Mouse (Mus musculus): Measurements from ENCODE around the gene Rnf213. TPM values are rescaled to one million over a fixed set of nuclear protein-coding genes. Genes with fewer than 3 reads are reported as not detected.
"Not testable (repeated sequence)": the region's sequence is repeated elsewhere in the genome, so short reads cannot be mapped to it uniquely, and the experiment has no call there.

Gene Rnf213
- total RNA-seq, 2 experiments from 2014 or later: 14.6 TPM

DNA sequence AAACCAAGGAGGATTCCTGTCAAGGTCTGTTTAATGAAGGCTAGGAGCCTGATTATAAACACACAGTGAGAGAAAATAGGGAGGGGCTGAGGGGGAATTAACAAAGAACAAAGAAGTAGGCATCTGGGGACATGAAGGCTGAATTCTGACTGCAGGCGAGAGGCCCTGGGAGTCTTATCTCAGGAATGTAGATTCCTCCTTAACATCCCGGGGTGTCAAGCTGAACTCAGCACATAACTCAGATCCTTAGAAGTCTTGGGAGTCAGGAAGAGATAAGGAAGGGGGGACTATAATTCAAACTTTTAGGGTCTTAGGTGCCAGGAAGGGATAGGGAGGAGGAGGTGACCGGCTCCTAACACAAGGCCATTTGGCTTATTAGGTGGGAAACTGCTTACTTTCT lies 5.6 kb upstream of the Rnf213 start:
- DNase-seq (ENCODE audit: low spot score); intact Hi-C loops (cut with DNase I): not testable (repeated sequence)

DNA sequence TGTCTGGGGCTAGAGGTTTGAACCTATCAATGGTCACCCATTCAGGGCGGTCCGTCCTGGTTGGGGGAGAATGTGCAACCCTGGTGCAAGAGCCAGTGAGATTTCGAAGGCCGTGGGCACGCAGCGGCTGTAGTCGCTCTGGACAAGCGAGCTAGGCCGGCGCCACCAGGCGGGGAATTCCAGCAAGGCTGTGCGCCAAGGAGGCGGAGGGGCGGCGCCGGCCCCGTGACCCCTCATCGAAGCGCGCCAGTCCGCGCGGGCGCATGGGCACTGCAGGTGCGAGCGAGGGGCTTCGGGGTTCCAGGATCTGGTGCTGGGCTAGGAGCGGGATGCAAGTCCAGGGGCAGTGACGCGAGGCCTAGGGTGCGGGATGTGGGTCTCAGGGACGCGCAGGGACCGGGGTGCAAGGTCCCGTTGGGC lies 3.0 kb upstream of the Rnf213 start:
- intact Hi-C loops (cut with DNase I): loop anchor here (5.0 kb wide), 1 partner anchor 33 kb away; the partner anchor contains the start of genes Sgsh and Slc26a11
- peak; percentile 60 for DNase-seq (ENCODE audit: low spot score)

DNA sequence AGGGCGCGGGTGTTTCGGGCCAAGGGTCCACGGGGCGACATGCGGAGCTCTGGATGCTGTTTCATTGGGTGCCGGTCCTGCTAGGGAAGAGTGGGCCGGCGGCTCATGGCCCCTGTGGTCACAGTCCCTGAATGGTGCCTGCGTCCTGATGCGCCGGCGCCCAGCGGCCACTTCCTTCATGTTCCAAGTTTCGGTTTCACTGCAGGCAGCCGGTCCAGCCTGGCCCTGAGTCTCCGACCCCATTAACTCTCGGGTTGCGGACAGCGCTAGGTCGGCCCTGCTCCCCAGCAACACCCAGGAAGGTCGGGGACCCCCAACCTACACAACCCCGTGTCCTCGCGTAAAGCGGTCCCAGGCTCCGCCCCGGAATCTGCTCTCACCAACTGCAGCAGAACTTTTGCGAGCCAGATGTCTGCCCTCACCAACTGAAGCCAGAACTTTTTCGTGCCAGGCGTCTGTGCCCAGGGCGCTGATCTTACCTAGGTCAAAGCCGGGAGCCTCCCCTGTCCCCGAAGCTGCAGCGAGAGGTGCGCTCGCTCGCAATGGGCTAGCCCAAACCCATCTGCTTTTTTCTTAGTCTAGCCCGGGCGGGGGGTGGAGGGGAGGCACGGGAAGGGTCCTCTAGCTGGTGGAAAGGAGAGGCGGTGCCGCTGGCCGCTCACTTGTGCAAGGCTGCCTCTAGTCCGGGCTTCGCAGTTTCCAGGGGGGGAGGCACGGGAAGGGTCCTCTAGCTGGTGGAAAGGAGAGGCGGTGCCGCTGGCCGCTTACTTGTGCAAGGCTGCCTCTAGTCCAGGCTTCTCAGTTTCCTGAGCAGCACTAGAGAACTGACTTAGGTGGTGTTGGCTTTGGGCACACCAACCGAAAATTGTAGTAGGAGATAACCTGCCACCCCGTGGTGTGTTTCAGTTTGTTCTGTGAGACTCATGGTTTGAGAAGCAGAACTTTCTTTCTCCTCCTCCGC lies 2.3 kb upstream of the Rnf213 start:
- peak; percentile 65 for DNase-seq (ENCODE audit: low spot score)
- intact Hi-C loops (cut with DNase I): loop anchor here (5.0 kb wide), 1 partner anchor 33 kb away; the partner anchor contains the start of genes Sgsh and Slc26a11

DNA sequence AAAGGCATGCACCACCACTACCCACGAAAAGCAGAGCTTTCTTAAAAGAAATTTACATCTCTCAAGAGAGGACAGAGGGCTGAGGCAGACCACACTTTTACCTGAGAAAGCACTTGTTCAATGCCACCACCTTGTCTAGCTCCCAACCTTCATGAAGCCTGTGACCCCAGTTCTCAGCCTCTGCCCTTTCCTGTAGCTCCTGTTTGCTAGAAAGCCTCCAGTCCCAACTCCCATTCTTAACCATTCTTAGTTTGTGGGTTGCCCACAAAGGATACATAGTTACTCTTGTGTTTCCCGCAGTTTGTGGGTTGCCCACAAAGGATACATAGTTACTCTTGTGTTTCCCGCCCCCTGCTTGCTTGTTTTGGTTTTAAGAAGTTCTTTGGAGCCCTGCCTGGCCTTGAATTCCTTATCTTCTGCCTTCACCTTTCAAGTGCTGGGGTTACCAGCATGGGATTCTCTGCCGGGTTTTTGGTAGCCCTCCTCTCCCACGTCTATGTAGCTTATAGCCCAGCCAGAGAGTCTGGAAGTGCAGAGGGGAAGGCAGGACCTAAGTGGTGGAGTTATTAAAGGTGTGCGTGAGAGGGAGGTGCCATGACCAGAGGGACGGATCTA lies 1.4 kb upstream of the Rnf213 start:
- intact Hi-C loops (cut with DNase I): loop anchor here (5.0 kb wide), 1 partner anchor 34 kb away; the partner anchor contains the start of genes Sgsh and Slc26a11
- DNase-seq (ENCODE audit: low spot score): no peak

DNA sequence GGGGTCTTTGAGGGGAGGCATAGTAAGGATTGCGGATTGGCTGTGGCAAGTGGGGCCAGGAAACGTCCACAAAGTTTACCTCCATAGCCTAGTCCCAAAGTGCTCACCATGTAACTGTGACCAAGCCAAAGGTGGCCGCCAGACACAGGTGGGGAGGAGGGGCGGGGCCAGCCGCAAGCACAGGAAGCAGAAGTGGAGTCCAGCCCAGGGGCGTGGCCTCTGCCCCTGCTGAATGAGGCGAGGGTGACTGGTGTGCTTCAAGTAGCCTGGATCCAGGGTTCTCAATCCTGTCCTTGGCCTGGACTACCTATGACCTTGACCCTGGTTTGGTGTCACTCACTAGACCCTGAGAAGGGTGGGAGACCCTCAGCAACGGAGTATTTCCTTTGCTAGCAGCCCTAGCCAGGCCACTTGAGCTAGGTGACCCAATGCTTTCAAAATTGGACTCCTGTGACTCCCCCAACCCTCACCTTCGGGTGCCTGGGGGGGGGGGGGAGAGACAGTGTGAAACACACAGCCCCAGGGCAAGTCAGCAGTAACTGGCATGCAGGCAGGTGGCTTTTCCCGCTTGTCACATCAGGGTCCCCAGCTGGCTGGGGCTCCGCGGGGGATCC lies 792 bp upstream of the Rnf213 start:
- intact Hi-C loops (cut with DNase I): loop anchor here (5.0 kb wide), 1 partner anchor 35 kb away; the partner anchor contains the start of genes Sgsh and Slc26a11
- DNase-seq (ENCODE audit: low spot score): peak; percentile 50

DNA sequence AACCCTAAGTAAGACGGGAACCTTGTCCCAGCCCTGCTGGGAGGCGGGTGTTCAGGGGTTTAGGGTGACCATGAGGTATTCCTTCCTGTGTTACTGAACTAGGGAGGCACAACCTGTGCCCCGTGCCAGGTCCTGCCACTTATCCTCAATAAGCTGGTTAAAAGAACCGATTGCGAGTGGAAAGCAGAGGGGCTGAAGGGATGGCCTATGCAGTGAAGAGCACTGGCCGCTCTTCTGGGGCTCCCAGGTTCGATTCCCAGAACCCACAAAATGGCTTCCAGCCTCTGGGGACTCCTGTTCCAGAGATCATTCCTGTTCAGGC lies 544 bp downstream of the Rnf213 start:
- no peak for DNase-seq (ENCODE audit: low spot score)
- intact Hi-C loops (cut with DNase I): loop anchor here (5.0 kb wide), 1 partner anchor 36 kb away; the partner anchor contains the start of genes Sgsh and Slc26a11

DNA sequence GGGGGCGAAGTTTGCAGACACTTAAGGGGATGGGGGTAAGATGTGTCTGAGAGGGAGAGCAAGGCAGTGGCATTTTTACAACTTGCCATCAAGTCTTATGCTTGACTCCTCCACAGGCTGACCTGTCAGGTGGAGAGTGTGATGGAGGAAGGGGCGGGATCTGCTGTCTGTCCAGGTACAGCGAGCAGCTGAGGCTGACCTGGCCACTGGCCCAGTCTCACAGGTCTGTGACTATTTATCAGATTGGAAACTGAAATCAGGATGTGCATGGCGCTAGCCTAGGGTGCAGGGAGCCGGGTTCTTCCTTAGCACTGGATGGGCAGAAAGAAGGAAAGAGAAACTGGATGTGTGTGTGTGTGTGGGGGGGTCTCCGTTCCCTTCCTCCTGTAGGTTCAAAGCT lies 1.3 kb downstream of the Rnf213 start:
- no peak for DNase-seq (ENCODE audit: low spot score)
- intact Hi-C loops (cut with DNase I): loop anchor here (5.0 kb wide), 1 partner anchor 37 kb away; the partner anchor contains the start of genes Sgsh and Slc26a11

DNA sequence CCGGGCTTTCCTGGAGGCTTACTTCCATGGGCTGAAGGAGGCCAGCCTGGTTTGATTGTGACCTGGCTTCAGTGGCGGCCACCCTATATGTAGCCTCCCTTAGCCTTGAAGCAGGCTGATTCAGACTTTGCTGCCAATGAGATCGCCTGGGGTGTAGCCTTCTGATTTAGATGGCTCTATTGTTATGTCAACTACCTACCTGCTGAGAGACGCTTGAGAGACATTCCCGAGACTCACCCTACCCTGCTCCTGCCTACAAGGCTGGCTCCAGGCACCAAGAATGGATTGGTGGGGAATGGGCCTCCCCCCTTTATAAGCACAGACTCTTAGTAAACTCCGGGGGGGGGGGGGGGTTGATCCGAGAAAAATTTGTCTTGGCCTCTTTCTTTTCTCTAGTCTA lies 2.5 kb downstream of the Rnf213 start:
- intact Hi-C loops (cut with DNase I): no loop called here

DNA sequence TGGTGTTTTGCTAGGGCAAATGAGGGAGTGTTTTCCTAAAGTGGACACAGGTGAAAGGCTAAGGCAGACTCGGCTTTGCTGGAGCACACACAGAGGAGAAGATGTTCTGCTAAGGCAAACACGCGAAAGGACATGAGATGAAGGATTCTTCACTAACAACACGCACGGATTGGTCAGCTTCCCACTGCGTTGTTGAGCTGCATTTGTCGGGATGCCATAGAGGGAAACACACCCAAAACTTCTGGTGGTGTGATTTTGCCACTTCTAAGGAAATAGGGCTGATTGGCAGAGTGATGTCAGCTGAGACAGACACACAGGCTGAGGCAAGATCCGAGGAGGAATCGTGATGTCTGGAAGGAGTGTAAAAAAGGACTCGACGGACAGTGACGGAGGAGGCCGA lies 3.0 kb downstream of the Rnf213 start:
- intact Hi-C loops (cut with DNase I): no loop called here

More for the DNA sequence above, 2.5 kb downstream of the Rnf213 start:
- DNase-seq (ENCODE audit: low spot score): no peak

DNA sequence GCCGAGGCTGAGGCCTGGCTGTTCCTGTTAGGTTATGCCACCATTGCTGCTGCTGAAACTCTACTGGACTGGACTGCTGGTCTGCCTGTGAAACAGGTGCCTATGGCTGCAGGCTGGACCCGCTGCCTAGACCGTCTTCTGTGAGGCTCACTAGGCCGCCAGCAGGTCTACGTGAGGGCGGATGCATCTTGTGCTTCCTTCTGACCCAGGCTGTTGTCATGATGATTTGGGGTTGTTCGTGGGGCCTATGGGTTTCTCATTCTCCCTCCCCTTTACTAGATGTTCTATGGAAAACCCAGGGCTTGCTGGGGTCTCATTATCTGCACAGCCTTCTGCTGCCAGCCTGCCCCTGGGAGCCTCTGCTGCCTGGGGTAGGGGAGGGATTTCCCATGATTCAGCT lies 3.6 kb downstream of the Rnf213 start:
- intact Hi-C loops (cut with DNase I): no loop called here
- no peak for DNase-seq (ENCODE audit: low spot score)

More for the DNA sequence above, 3.0 kb downstream of the Rnf213 start:
- DNase-seq (ENCODE audit: low spot score): no peak

DNA sequence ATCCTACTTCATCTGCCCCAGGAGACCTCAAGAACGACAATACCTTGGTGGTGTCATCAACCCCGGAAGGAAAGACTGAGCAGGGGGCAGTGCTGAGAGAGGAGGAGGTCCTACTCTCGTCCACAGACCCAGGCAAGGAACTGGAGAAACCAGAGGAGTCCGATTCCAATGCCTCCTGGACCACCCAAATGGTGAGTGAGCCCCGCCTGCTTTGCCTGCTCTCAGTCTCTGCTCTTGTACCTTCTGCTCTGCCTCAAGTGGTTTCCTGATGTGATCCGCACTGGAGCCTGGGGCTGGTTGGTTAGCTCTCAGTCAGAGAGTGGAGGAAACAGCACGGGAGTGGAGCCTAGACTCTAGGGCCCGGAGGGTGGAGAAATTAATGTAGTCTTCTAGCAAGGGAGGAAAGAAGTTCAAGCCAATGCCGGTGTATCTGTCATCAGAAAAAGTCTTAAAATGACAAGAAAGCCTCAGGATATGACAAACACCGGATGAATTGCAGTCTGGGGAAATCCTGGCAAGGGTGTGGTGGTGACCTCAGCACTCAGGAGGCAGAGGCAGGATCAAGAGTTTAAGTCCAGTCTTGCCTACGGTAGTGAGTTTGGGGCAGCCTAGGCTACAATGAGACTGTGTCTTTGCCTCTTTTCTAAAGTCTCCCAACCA lies 9.7 kb downstream of the Rnf213 start:
- no peak for DNase-seq (ENCODE audit: low spot score)
- intact Hi-C loops (cut with DNase I): loop anchor here (5.0 kb wide), 1 partner anchor 40 kb away; no protein-coding TSS in a partner anchor

DNA sequence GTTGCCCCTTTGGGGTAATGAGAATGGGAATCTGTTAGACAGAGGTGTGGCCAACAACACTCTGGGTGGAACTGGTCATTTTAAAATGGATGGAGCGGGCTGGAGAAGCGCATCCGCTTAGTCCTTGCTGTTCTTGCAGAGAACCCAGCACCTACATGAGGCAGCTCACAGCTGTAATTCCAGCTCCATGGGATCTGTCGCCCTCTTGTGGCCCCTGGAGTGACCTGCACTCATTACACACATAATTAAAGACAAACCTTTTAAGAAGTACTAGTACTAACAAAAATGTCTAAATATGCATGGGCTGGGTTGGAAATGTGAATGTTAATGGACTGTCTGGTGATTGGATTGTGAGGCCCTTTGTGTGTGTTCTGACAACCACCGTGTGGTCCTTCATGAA lies 11.7 kb downstream of the Rnf213 start:
- DNase-seq (ENCODE audit: low spot score): no peak
- intact Hi-C loops (cut with DNase I): loop anchor here (2.0 to 5.0 kb wide), 2 partner anchors 42 to 64 kb away; no protein-coding TSS in a partner anchor

DNA sequence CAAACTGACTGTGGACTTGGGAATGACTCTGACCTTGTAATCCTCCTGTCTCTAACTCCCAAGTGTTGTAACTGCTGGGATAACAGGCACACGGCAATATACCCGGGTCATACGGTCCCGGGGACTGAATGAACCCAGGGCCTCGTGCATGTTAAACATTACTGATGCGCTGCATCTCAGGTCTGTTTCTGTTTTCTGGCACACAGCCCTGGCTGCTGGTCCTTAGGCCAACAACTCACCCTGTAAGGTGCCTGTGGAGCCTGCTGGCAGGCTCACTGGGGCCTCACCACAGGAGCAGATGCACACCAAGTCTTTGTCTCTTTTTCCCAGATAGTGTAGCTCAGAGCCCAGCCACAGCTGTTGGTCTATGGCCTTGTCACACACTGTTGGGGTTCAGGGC lies 14.5 kb downstream of the Rnf213 start:
- DNase-seq (ENCODE audit: low spot score): no peak
- intact Hi-C loops (cut with DNase I): no loop called here

DNA sequence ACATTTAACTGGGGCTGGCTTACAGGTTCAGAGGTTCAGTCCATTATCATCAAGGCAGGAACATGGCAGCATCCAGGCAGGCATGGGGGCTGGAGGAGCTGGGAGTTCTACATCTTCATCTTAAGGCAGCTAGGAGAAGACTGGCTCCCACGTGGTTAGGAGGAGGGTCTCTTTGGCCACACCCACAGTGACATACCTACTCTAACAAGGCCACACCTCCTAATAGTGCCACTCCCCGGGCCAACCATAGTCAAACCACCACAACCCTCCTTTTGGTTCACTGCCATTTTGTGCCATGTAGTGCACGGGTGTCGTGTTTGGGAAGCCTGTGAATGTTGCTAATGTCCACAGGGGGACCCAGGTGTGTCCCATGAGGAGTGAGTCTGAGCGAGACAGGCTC lies 15.1 kb downstream of the Rnf213 start:
- intact Hi-C loops (cut with DNase I): no loop called here
- no peak for DNase-seq (ENCODE audit: low spot score)

DNA sequence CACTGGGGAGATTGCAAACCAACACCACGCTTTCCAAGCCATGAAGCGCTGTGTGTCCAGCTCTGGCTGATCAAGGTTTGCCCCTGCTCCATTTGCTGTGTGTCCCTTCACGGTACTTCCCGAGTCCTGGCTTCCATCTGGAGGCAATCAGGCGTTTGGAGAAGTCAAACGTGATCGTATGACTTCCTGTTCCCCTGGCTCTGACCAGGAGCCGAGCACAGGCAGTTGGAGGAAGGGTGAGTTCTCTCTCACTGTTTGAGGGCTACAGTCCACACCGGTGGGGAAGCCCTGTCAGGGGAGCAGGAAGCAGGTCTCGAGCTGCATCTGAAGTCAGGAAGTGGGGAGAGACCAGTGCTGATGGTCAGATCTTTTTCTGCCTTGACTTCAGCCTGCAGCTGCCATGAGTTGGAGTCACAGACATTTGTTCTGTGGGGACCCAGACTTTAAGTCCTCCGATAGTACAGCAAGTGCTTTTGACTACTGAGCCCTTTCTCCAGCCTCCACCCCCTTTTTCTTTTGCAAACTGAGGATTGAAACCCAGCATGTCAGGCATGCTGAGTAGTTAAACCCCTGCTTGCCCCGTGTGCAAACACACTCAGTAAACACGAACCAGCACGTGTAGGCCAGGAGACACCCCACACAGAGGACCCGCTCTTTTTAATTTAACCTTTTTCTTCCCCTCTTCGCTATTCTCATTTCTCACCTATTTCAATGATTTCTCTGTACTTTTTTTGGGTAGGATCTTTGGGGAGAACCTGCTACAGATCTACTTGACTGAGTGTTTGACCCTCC lies 26.6 kb downstream of the Rnf213 start:
- intact Hi-C loops (cut with DNase I): no loop called here
- DNase-seq (ENCODE audit: low spot score): no peak

DNA sequence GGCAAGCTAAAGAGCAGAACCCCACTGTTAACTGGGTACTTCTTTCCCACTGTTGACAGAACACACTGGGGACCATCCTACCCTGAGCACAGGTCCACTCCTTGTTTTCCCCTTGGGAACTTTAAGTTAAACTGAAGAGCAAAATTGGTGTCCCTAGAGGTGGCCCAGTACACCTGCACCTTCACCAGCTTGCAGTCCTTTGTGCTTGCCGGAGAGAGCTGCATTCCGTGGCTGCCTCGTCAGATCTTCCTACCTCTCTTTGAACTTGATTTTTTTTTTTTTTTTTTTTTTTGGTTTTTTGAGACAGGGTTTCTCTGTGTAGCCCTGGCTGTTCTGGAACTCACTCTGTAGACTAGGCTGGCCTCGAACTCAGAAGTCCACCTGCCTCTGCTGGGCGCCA lies 27.5 kb downstream of the Rnf213 start:
- DNase-seq (ENCODE audit: low spot score): no peak
- intact Hi-C loops (cut with DNase I): no loop called here

DNA sequence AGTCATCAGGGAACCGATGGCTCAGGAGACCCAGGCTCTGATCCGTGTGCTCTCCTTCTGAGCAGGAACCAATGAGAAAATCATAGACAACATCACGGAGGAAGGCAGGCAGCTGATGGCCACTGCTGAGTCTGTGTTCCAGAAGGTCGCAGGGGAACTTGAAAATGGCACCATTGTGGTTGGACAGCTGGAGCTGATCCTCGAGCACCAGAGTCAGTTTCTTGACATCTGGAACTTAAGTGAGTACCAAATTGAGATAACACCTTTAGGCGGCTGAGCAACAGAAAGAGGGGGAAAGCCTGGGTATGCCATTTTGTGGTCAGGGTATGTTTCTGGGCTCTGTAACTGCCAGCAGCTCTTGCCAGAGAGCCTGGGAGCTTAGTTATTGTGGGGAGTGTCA lies 34.5 kb downstream of the Rnf213 start:
- intact Hi-C loops (cut with DNase I): no loop called here
- DNase-seq (ENCODE audit: low spot score): no peak

DNA sequence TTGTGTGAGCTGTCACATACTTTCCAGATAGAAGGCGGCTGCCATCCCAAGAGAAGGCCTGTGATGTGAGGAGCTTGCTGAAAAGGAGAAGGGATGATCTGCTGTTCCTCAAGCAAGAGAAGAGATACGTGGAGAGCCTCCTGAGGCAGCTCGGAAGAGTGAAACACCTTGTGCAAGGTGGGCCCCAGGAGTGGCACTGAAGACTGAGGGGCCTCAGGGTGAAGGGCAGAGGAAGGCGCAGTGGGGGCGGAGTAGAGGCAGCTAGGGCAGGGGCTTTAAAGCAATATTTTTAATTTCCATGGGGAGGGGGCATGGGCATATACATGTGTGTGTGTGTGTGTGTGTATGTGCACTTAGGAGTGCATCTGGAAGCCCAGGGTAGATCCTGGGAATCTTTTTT lies 35.1 kb downstream of the Rnf213 start:
- DNase-seq (ENCODE audit: low spot score): no peak
- intact Hi-C loops (cut with DNase I): no loop called here

DNA sequence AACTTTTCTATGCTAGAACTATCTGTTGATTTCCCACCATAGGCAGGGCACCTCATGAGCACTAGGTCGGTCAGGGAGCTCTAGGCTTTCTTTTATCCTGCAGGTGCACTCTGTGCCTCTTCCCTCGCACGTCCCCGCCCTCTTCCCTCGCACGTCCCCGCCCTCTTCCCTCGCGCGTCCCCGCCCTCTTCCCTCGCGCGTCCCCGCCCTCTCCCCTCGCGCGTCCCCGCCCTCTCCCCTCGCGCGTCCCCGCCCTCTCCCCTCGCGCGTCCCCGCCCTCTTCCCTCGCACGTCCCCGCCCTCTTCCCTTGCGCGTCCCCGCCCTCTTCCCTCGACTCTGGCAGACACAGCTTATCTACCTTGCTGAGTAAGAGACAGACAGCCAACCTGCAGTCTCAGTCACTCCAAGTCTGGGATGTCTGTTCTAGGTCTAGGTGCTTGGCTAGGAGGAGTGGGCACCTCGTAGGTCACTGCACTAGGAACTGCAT lies 35.8 kb downstream of the Rnf213 start:
- intact Hi-C loops (cut with DNase I): no loop called here
- DNase-seq (ENCODE audit: low spot score): no peak
